Mouse (Mus musculus): ENCODE data around the gene Selenow. TPM values are rescaled to one million over a fixed set of nuclear protein-coding genes. Genes with fewer than 3 reads are reported as not detected.
A peak's percentile ranks its signal among the peaks of the same experiment; 100 is the strongest.
"Not testable (repeated sequence)": the region's sequence is repeated elsewhere in the genome, so short reads cannot be mapped to it uniquely, and the experiment has no call there.

Selenow gene
- total RNA-seq, 2 experiments from 2014 or later: 1,074 to 1,076 TPM

DNA sequence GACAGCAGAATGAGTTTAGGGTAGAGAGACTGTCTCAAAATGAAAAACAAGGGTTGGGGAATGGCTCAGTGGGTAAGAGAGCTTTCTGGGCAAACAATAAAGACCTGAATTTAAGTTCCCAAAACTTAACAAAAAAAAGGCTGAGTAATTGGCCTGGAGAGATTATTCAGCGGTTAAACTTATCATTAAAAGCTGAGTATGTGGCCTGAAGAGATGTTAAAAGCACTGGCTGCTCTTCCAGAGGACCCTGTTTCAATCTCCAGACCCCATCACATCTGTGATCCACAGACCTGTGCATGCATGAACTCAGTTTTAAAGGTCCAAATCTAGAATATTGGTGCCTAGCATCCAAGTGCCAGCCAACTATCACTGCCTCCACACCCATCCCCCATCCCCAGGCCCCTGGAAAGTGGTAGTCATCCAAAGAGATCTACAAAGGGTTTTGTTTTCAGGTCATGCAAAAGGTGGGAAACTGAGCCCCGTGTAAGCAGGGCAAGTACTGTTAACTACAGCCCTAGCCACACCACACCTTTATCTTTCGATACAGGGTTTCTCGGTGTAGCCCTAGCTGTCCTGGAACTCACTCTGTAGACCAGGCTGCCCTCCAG, 25.6 kb upstream of the Selenow start:
- intact Hi-C loops (cut with DNase I): no loop called here
- DNase-seq: no peak

DNA sequence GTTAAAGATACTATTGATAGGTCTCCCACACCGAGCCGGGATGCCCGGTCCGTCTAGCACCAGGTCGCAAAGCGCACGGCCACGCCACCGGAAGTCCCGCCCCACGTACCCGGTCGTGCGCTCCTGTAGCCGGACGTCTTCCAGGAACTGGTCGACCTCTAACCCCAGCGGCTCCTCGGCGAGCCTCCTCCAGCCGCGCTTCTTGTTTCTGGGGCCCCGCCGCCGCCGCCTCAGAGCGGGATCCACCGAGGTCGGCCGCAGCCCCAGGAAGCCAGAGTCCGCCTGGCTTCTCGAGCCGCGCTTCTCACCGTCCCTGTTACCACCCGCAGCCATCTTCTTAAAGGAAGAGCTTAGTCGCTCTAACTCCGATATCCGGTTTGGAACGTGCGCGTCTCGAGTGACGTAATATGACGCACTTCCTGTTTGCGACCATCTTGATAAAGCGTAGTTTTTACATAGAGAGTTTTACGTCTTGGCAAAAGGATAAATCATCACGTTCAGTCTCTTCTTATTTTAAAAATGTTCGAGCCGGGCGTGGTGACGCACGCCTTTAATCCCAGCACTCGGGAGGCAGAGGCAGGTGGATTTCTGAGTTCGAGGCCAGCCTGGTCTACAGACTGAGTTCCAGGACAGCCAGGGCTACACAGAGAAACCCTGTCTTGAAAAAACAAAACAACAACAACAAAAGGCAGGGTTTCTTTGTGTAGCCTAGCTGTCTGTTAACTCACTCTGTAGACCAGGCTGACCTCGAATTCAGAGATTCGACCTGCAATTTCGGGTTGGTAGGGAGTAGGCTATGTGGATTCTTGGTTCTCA, 23.7 kb upstream of the Selenow start, which contains the start of gene Nop53:
Nop53 (minus strand) TSS at position 354 of the 816 bp plus-strand sequence.
- DNase-seq: peak; percentile 90
- intact Hi-C loops (cut with DNase I): no loop called here

GRCm38 (mm10) chr7:15945211-15945610, 23.0 kb upstream of the Selenow start:
- intact Hi-C loops (cut with DNase I): no loop called here
- no peak for DNase-seq

DNA sequence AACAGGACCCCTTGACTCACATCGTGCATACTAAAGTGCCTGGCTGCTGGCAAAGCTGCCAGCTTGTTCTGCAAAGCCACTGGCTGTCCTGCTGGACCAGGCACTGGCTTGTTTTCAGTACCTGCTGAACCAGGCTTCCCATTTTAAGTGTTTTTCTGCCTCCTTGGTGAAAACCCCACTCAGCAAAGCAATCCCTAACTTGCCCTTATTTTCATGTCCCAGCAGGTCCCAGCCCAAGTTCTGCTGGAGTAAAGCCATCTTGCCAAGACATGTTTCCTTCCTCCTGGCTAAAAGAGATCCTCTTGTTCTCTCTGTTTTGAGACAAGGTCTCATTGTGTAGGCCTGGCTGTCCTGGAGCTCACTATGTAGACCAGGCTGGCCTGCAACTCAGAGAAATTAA, 22.1 kb upstream of the Selenow start:
- DNase-seq: no peak
- intact Hi-C loops (cut with DNase I): no loop called here

DNA sequence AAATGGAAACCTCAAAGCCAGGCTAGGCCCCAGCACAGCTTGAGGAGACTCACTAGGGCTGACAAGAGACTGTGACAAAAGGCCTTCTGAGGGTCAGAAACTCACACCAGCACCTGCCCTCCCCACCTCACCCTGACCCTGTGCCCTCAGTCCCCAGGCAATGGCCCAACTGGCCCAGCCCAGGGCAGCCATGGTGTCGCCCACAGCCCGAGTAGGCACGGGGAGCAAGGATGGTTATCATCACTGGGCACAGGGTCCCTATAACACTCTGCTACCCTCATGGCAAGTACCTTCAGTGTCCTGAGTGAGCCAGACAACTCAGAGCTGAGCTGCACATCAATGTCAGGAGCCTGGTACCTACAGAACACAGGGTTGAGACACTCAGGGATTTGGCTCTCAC, 16.4 kb upstream of the Selenow start:
- DNase-seq: no peak
- intact Hi-C loops (cut with DNase I): no loop called here

DNA sequence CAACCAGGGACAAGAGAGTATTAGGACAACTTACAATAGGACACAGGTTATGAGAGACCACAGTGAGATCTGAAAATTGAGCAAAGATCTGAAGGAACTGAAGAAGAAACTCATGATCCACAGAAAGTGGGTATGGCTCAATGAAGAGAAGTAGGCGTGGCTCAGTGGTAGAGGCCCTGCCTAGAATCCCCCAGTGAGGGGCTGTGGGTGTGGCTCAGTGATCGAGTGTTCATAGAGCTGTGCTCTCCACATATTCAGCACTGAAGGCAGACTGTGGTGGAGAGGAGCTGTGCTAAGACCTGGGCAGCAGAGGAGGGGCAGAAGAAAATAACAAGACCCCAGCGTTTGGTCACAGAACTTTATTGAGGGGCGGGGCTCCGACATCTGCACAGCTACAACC, 15.3 kb upstream of the Selenow start:
- no peak for DNase-seq
- intact Hi-C loops (cut with DNase I): no loop called here

DNA sequence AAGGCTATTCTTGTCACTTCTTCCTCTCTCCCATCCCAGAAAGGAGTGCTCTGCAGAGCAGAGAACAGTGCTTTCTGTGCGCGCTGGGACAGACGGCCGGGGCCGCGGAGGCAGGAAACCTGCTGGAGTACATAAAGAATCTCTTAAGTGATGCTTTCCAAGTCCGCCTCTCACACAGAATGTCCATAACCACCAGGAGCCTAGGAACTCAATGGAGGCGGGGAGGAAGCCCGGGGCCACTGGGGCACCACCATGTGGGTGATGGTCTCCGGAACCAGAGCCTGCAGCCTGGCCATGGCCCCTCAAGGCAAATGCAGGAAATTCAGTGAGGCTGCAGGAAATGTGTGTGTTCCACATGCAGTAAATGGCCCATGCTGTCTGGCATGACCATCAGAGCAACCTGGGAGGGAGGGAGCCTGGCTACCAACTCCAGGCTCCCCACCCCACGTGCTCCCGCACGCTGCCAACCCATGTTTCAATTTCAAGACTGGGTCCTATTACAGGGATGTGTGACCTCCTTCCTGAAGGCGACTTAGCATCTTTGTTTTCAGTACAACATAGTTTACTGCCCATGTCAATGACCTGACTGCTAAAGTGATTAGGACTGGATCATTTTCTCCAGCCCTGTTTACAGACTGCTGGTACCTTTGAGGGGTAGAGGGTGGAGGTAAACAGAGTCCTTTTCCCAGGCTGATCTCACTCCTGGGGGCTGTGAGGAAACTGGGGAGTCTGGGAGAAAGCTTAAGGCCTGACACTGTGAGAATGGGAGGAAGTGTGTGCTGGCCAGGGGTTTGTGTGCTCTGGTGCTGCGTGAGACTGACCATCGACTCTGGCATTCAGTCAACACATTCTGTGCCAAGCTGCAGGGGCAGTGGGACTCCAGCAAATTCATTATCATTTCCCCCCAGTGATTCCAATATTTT, 11.5 kb upstream of the Selenow start:
- intact Hi-C loops (cut with DNase I): no loop called here
- no peak for DNase-seq

DNA sequence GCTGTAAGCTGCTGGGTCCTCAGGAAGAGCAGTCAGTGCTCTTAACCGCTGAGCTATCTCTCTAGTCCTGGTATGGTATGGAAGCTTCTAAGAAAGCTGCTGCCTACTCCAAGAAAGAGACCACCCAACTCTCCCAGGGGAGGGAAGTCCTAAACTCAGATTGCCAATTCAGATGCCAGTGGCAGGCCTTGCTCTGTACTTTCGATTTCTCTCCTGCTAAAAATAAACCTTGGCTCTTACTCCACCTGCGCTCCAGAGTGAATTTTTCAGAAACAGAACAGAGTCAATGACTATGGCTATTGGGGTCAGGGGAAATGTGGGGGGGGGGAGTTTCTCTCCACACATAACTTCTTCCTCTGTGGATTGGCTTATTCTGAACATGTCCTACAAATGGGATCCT, 9.4 kb upstream of the Selenow start:
- intact Hi-C loops (cut with DNase I): no loop called here
- DNase-seq: no peak

GRCm38 (mm10) chr7:15930543-15930942, 8.3 kb upstream of the Selenow start:
- intact Hi-C loops (cut with DNase I): no loop called here

DNA sequence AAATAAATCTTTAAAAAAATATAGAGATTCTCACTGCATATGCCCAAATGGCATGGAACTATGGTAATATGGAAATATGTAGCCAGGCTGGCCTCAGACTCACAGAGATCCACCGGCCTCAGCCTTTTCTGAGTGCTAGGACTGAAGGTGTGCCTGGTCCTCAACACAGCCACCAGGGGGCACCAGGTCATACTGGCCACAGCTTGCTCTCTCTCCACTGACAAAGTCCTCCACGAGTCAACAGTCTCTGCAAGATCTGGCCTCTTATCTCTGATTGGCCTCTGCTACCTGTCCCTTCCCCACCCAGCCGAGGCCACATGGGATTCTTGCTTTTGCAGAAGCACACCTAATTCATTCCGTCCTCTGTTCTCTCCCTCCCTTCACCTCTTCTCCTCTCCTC, 7.7 kb upstream of the Selenow start:
- intact Hi-C loops (cut with DNase I): no loop called here
- peak; percentile 45 for DNase-seq

More at GRCm38 (mm10) chr7:15930543-15930942, 8.3 kb upstream of the Selenow start:
- no peak for DNase-seq

GRCm38 (mm10) chr7:15921796-15922195, 406 bp downstream of the Selenow start:
- peak; percentile 16 for DNase-seq
- intact Hi-C loops (cut with DNase I): no loop called here

DNA sequence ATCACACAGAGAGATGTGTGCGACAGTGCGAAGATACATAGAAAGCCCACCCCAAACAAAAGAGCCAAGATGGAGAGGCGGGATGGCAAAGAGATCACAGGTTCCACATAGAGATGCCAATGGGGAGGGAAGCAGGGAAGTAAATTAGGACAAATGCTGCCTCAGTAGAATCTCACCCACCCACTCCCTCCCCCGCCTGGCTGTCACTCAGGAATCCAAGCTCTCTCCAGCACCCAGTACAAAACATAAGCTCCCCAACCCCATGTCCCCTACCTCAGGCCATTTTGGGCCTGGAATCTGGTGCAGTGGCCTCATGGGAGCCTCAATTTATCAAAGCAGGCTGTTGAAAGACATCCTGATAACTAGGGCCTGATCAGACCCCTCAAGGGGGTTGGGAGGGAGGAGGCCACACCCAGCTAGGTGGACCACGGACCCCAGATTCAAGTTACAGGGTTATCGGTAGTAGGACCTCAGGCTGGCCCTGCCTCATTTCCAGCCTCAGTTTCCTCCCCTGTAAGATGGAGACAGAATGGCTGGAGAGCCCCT, 1.5 kb downstream of the Selenow start:
- intact Hi-C loops (cut with DNase I): no loop called here
- DNase-seq: no peak

GRCm38 (mm10) chr7:15919947-15920346, 2.3 kb downstream of the Selenow start:
- DNase-seq: no peak
- intact Hi-C loops (cut with DNase I): no loop called here

DNA sequence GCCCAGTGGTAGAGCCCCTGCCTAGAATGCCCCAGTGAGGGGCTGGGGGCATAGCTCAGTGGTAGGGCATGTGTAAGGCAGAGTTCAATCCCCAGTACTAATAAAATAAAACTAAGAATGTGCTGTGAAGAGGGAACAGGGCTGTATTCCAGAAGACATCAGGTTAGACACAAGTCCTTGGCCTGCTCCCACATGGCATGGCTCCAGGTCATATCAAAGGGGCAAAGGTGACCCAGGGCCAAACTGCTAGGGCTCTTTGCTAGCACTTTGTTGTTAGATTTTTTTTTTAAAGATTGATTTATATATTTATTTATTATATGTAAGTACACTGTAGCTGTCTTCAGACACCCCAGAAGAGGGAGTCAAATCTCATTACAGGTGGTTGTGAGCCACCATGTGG, 3.8 kb downstream of the Selenow start:
- intact Hi-C loops (cut with DNase I): no loop called here

GRCm38 (mm10) chr7:15916996-15917395, 5.2 kb downstream of the Selenow start:
- DNase-seq: no peak
- intact Hi-C loops (cut with DNase I): no loop called here

More for the DNA sequence above, 3.8 kb downstream of the Selenow start:
- no peak for DNase-seq

DNA sequence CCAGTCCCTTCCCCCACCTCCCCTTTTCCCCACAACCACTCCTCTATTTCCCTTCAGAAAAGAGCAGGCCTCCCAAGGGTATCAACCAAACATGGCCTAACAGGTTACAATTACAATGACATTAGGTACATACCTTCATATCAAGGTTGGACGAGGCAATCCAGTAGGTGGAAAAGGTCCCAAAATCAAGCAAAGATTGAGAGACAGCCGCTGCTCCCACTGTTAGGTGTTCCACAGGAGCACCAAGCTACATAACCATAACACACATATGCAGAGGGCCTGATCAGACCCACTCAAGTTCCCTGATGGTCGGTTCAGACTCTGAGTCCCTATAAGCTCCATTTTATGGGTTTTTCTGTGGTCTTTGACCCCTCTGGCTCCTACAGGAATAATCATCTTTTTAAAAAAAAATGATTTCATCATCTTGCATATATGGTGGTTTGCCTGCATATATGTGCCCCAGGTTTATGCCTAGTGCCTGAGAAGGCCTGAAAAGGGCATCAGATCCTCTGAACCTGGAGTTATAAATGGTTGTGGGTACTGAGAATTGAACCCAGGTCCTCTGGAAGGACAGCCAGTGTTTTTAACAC, 6.0 kb downstream of the Selenow start:
- no peak for DNase-seq
- intact Hi-C loops (cut with DNase I): no loop called here

DNA sequence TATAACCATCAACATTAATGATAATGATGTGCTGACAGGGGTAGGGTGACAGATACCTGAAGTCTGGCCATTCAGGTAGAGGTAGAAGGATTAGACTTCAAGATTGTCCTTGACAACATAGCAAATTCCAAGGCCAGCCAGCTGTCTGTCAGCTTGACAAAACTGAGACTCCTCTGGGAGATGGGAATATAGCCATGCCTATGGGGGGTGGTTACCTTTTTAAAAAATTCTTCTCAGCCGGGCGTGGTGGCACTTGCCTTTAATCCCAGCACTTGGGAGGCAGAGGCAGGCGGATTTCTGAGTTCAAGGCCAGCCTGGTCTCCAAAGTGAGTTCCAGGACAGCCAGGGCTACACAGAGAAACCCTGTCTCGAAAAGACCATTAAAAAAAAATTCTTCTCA, 6.5 kb downstream of the Selenow start:
- intact Hi-C loops (cut with DNase I); DNase-seq: not testable (repeated sequence)

- DNase-seq: no peak
- intact Hi-C loops (cut with DNase I): no loop called here
Measured at GRCm38 (mm10) chr7:15914751-15915150, 7.5 kb downstream of the Selenow start.

GRCm38 (mm10) chr7:15914252-15914651, 8.0 kb downstream of the Selenow start:
- intact Hi-C loops (cut with DNase I): no loop called here
- peak; percentile 24 for DNase-seq

- intact Hi-C loops (cut with DNase I): no loop called here
Measured at GRCm38 (mm10) chr7:15912183-15912582, 10.0 kb downstream of the Selenow start.

More at GRCm38 (mm10) chr7:15912183-15912582, 10.0 kb downstream of the Selenow start:
- peak; percentile 81 for DNase-seq

Measured in left cerebral cortex, postnatal 4 days (tissue).